Mouse (Mus musculus) heart, embryonic 15.5 days (tissue): ENCODE results near the gene Tmem158. TPM values are rescaled to one million over a fixed set of nuclear protein-coding genes. Genes with fewer than 3 reads are reported as not detected.

Source experiments
- ATAC-seq: fragments of 200-750 bp; cut with Nextera tagmentation; replicated peaks from 2 replicates; pipeline ENCODE4 v1.8.0; 2017; ENCODE audit warnings: low read depth, moderate TSS enrichment; ENCODE audit not compliant: insufficient number of reproducible peaks, insufficient read depth, low FRiP score
- H3K27ac ChIP-seq: fragments of 300-500 bp; sonication (generic); 2 replicates; pipeline ENCODE4 v1.5.1; 2015; ENCODE audit warnings: mild to moderate bottlenecking, inconsistent platforms
- H3K27me3 ChIP-seq: fragments of 300-500 bp; sonication (generic); 2 replicates; pipeline ENCODE4 v1.6.1; 2015; ENCODE audit warnings: inconsistent platforms
- H3K36me3 ChIP-seq: fragments of 300-500 bp; sonication (generic); 2 replicates; pipeline ENCODE4 v1.6.1; 2015; ENCODE audit warnings: mild to moderate bottlenecking, inconsistent platforms
- H3K4me1 ChIP-seq: fragments of 300-500 bp; sonication (generic); replicated peaks from 2 replicates; pipeline ENCODE4 v1.6.1; 2015; ENCODE audit warnings: inconsistent platforms
- H3K4me2 ChIP-seq: fragments of 300-500 bp; sonication (generic); 2 replicates; pipeline ENCODE4 v1.6.1; 2015; ENCODE audit warnings: inconsistent platforms, mild to moderate bottlenecking, moderate library complexity
- H3K4me3 ChIP-seq: fragments of 300-500 bp; sonication (generic); 2 replicates; pipeline ENCODE4 v1.5.1; 2015; ENCODE audit warnings: mild to moderate bottlenecking, inconsistent platforms
- H3K9ac ChIP-seq: fragments of 300-500 bp; sonication (generic); 2 replicates; pipeline ENCODE4 v1.6.1; 2015; ENCODE audit warnings: mild to moderate bottlenecking, inconsistent platforms
- H3K9me3 ChIP-seq: fragments of 300-500 bp; sonication (generic); replicated peaks from 2 replicates; pipeline ENCODE4 v1.6.1; 2016; ENCODE audit warnings: inconsistent platforms
- WGBS: fragments of 180-500 bp; shearing (Covaris S2); methylation state at CpG from one replicate; pipeline ENCODE4 v1.1.7; 2015; ENCODE audit warnings: mixed read lengths; 5-methylcytosine and 5-hydroxymethylcytosine counted together
- polyA plus RNA-seq: library from polyadenylated mRNA; unstranded; fragments of >200 nt; fragmentation: Nextera tagmentation; extraction: Ambion mirVana; gene quantifications from 2 replicates; pipeline ENCODE4 v1.2.1, GENCODE M21; 2015

Gene Tmem158
- polyA plus RNA-seq, 1 experiment from 2014 or later = 10.4 TPM

DNA sequence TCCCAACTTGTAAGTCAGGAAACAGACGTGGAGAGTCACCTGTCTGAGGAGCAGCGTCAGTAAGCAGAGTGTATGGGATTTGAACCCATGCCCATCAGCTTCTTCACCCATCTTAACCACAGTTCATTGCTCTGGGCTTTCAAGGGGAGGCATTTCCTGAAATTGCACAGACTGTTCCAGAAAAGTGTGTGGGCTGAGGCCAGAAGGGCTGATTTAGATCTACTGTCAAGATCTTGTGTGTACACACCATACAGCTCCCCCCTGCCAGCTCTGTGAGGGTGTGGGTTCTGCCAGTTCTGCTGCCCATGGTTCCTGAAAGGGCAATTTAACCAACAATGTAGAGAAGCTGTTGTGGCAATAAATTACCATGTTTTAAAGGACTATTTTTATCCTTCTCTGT, 17.4 kb upstream of the Tmem158 start:
- Histone ChIP-seq H3K27ac (no peak overlapping the region), H3K36me3 (no peaks in the 10 kb centered on the region), H3K9ac (no peak overlapping the region), H3K4me2 (no peak overlapping the region), H3K9me3 (no peaks in the 10 kb centered on the region), H3K27me3 (no peaks in the 10 kb centered on the region), H3K4me1 (no peaks in the 10 kb centered on the region), H3K4me3 (no peak overlapping the region)
- ATAC-seq = no peak
- WGBS = 59% methylated on average over 2 of the region's 2 CpGs

GRCm38 (mm10) chr9:123275373-123275772, 14.8 kb upstream of the Tmem158 start:
- ATAC-seq = no peak
- WGBS = 79% methylated on average over 2 of the region's 2 CpGs
- no peak overlapping the region for H3K4me2 ChIP-seq
- no peaks in the 10 kb centered on the region for H3K36me3 ChIP-seq
- H3K4me1 ChIP-seq = no peaks in the 10 kb centered on the region
- no peak overlapping the region for H3K9ac ChIP-seq
- no peaks in the 10 kb centered on the region for H3K9me3 ChIP-seq
- no peaks in the 10 kb centered on the region for H3K27me3 ChIP-seq
- no peak overlapping the region for H3K4me3 ChIP-seq
- no peak overlapping the region for H3K27ac ChIP-seq

- H3K9ac ChIP-seq = no peak overlapping the region
- no peaks in the 10 kb centered on the region for H3K27me3 ChIP-seq
- no peaks in the 10 kb centered on the region for H3K9me3 ChIP-seq
- H3K36me3 ChIP-seq = no peaks in the 10 kb centered on the region
- 44% methylated on average over 5 of the region's 5 CpGs for WGBS
- no peaks in the 10 kb centered on the region for H3K4me1 ChIP-seq
- no peak for ATAC-seq
- no peak overlapping the region for H3K4me3 ChIP-seq
- no peak overlapping the region for H3K4me2 ChIP-seq
- H3K27ac ChIP-seq = no peak overlapping the region
Measured at GRCm38 (mm10) chr9:123274674-123275073, 14.1 kb upstream of the Tmem158 start.

- Histone ChIP-seq H3K4me2 (no peak overlapping the region), H3K9ac (no peak overlapping the region), H3K4me3 (no peak overlapping the region), H3K9me3 (no peaks in the 10 kb centered on the region), H3K27ac (no peak overlapping the region), H3K27me3 (no peaks in the 10 kb centered on the region), H3K4me1 (no peaks in the 10 kb centered on the region), H3K36me3 (no peaks in the 10 kb centered on the region)
- ATAC-seq = no peak
- WGBS = 48% methylated on average over 2 of the region's 2 CpGs
Measured at GRCm38 (mm10) chr9:123273876-123274275, 13.3 kb upstream of the Tmem158 start.

DNA sequence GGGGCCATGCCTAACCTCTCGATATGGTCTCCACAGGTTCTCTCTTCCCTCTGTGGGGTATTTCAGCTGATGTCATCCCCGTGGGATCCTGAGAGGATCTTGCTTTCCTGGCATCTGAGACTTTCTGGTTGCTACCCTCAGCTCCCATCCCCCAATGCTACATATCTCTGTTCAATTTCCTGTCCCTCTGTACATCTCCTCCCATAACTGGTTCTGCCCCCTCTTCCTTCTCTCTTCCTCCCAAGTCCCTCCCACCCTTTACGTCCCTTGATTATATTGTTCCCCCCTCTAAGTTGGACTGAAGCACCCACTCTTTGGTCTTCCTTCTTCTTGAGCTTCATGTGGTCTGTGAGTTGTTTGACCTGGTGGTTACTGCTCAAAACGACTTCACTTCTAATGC, 11.0 kb upstream of the Tmem158 start:
- H3K9me3 ChIP-seq = no peaks in the 10 kb centered on the region
- no peak overlapping the region for H3K9ac ChIP-seq
- 55% methylated on average over 4 of the region's 4 CpGs for WGBS
- no peaks in the 10 kb centered on the region for H3K27me3 ChIP-seq
- H3K36me3 ChIP-seq = no peaks in the 10 kb centered on the region
- ATAC-seq = no peak
- H3K4me3 ChIP-seq = no peak overlapping the region
- H3K4me2 ChIP-seq = no peak overlapping the region
- no peak overlapping the region for H3K27ac ChIP-seq
- no peaks in the 10 kb centered on the region for H3K4me1 ChIP-seq

DNA sequence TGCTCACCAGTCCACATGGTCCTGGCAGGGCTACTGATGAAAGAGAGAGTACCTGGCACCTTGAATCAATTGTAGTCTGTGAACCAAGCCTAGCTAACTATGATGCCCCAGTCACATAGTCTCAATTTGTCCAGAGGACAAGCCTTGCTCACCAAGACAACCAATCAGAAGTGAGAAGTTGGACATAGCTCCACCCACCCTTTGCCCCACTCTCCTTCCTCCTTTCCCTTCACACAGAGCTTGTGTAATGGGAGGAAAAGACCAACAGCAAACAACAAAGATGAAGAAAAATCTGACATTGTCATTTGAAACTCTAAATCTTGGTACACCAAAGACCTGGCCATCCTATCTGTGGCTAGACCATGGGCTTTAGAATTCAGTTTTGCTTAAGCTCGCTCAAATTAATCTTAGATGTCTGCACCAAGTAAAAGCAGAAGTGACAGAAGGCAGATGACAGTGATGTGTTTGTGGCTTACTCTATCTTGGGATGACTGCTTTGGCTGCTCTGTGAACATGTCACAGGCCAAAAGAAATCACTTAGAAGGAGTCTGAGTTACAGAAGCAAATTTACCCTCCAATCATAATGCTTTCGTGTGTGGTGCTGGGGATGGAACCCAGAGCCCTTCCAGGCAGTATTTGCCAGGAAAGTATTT, 9.5 kb upstream of the Tmem158 start:
- 65% methylated on average over 2 of the region's 2 CpGs for WGBS
- no peaks in the 10 kb centered on the region for H3K4me1 ChIP-seq
- no peak overlapping the region for H3K27ac ChIP-seq
- no peak overlapping the region for H3K4me2 ChIP-seq
- no peak overlapping the region for H3K4me3 ChIP-seq
- no peaks in the 10 kb centered on the region for H3K27me3 ChIP-seq
- H3K9me3 ChIP-seq = no peaks in the 10 kb centered on the region
- no peak for ATAC-seq
- no peaks in the 10 kb centered on the region for H3K36me3 ChIP-seq
- no peak overlapping the region for H3K9ac ChIP-seq

GRCm38 (mm10) chr9:123259896-123260610, 511 bp downstream of the Tmem158 start:
- Histone ChIP-seq H3K4me2 (peak overlapping the region; percentile 98), H3K27ac (peak overlapping the region; percentile 47), H3K4me1 (peaks cover 16% of the 10 kb centered on the region), H3K27me3 (peaks cover 26% of the 10 kb centered on the region), H3K9ac (peak overlapping the region; percentile 63), H3K36me3 (no peaks in the 10 kb centered on the region), H3K9me3 (no peaks in the 10 kb centered on the region), H3K4me3 (peak overlapping the region; percentile 79)
- WGBS = under 1% methylated on average over 91 of the region's 92 CpGs
- ATAC-seq = peak; percentile 54

DNA sequence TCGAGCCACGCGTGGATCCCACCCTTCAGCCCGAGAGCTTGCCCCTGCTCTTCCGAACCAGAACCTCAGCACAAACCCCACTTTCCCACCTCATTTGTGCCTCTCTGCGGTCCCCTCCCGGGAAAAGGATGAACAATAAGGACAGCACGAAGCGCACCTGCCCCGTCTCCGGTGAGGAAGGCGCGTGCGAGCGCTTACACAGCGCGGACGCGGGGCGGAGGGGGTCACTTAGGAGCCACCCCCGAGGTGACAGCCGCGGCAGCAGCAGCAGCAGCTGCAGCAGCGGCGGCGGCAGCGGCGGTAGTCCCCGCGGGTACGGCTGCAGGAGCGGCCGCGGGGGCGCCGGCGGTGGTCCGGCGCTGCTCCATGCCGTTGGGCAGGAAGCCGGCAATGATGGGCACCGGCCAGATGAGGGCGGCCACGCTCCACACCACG, 1.1 kb downstream of the Tmem158 start:
- H3K4me3 ChIP-seq = peak overlapping the region; percentile 79
- no peaks in the 10 kb centered on the region for H3K9me3 ChIP-seq
- 1% methylated on average over 45 of the region's 45 CpGs for WGBS
- peak overlapping the region; percentile 63 for H3K9ac ChIP-seq
- no peak overlapping the region for H3K27ac ChIP-seq
- H3K4me1 ChIP-seq = peaks cover 16% of the 10 kb centered on the region
- peaks cover 26% of the 10 kb centered on the region for H3K27me3 ChIP-seq
- no peaks in the 10 kb centered on the region for H3K36me3 ChIP-seq
- peak; percentile 80; the same call in 1 of the 2 replicates for ATAC-seq
- peak overlapping the region; percentile 98 for H3K4me2 ChIP-seq

DNA sequence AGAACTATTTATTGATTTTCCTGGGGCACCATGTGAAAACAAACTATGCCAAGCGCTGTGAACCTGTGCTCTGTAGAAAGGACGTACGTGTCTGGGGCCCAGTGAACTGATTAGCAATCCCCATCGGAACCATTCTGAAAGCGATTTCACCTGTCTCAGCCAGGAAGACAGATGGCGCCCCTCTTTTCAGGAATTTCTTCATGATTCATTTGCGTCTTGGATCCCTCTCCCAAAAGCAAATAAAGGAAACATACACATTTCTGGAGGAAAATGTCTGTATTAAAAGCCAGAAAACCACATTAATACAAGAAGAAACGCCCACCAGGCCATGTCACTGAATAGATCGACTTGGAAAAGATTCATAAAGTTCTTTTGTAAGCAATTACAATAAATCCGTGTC, 1.8 kb downstream of the Tmem158 start:
- 38% methylated on average over 10 of the region's 10 CpGs for WGBS
- 0 out of 2 replicates have a peak overlapping the region, but pooled peaks have one; percentile 9 for H3K4me2 ChIP-seq
- H3K27me3 ChIP-seq = peaks cover 22% of the 10 kb centered on the region

GRCm38 (mm10) chr9:123255736-123256135, 4.8 kb downstream of the Tmem158 start:
- H3K36me3 ChIP-seq = no peaks in the 10 kb centered on the region
- H3K4me3 ChIP-seq = no peak overlapping the region
- H3K4me1 ChIP-seq = peaks cover 13% of the 10 kb centered on the region
- no peak for ATAC-seq
- peaks cover 22% of the 10 kb centered on the region for H3K27me3 ChIP-seq
- no peak overlapping the region for H3K4me2 ChIP-seq
- 77% methylated on average over 3 of the region's 3 CpGs for WGBS
- H3K27ac ChIP-seq = no peak overlapping the region
- H3K9me3 ChIP-seq = no peaks in the 10 kb centered on the region
- H3K9ac ChIP-seq = no peak overlapping the region

More for the DNA sequence above, 1.8 kb downstream of the Tmem158 start:
- H3K9me3 ChIP-seq = no peaks in the 10 kb centered on the region
- H3K4me3 ChIP-seq = no peak overlapping the region; the same call in 1 of the 2 replicates
- no peaks in the 10 kb centered on the region for H3K36me3 ChIP-seq
- H3K9ac ChIP-seq = no peak overlapping the region
- H3K4me1 ChIP-seq = peaks cover 16% of the 10 kb centered on the region
- ATAC-seq = no peak
- no peak overlapping the region for H3K27ac ChIP-seq

GRCm38 (mm10) chr9:123247992-123248391, 12.6 kb downstream of the Tmem158 start:
- Histone ChIP-seq H3K4me2 (no peak overlapping the region), H3K4me3 (no peak overlapping the region), H3K27me3 (no peaks in the 10 kb centered on the region), H3K27ac (no peak overlapping the region), H3K4me1 (no peaks in the 10 kb centered on the region), H3K9me3 (no peaks in the 10 kb centered on the region), H3K9ac (no peak overlapping the region), H3K36me3 (no peaks in the 10 kb centered on the region)
- WGBS = 58% methylated on average over 1 of the region's 1 CpGs
- ATAC-seq = no peak

DNA sequence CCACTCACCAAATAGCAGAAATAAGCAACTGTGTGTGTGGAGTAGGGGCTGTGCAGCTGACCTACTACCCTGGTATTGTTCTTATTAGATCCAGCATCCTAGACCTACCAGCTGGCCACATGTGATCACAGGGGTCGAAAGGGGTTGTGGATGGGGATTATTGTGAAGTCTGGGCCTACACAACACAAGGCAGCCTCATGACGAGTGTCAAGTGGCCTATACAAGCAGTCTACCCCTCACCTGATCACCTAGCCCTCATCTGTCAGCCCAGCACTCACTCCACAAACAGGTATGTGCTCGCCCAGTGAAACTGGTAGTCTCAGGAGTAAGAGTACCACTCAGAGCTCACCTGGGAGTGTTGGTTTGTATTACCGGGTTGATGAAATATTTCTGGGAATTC, 15.4 kb downstream of the Tmem158 start:
- Histone ChIP-seq H3K4me3 (no peak overlapping the region), H3K27me3 (no peaks in the 10 kb centered on the region), H3K4me2 (no peak overlapping the region), H3K4me1 (no peaks in the 10 kb centered on the region), H3K9me3 (no peaks in the 10 kb centered on the region), H3K27ac (no peak overlapping the region), H3K9ac (no peak overlapping the region), H3K36me3 (no peaks in the 10 kb centered on the region)
- ATAC-seq = no peak
- WGBS = 75% methylated on average over 4 of the region's 4 CpGs
